Mouse (Mus musculus) cerebellum, adult 2 months (tissue): ENCODE measurements around the gene Gpr19. TPM values are rescaled to one million over a fixed set of nuclear protein-coding genes. Genes with fewer than 3 reads are reported as not detected.

ENCODE experiments used
- DNase-seq, 2 experiments: peaks; one replicate each; pipeline ENCODE4 v3.0.0; 2021
- H3K27ac ChIP-seq: fragments of 200-500 bp; 2 replicates; pipeline ENCODE4 v1.5.1; 2012; ENCODE audit warnings: low read length, control low read depth, inconsistent platforms; ENCODE audit not compliant: insufficient read depth
- H3K27me3 ChIP-seq: fragments of 200-500 bp; 2 replicates; pipeline ENCODE4 v1.6.1; 2012; ENCODE audit warnings: inconsistent platforms, mild to moderate bottlenecking, low read length, moderate library complexity; ENCODE audit not compliant: control insufficient read depth, insufficient read depth
- H3K4me1 ChIP-seq: fragments of 200-500 bp; 2 replicates; pipeline ENCODE4 v1.6.1; 2011; ENCODE audit warnings: low read length; ENCODE audit not compliant: control insufficient read depth, insufficient read depth
- H3K4me3 ChIP-seq: fragments of 200-500 bp; replicated peaks from 2 replicates; pipeline ENCODE3; 2011; ENCODE audit warnings: mild to moderate bottlenecking, low read depth, low read length, control low read depth; ENCODE audit not compliant: insufficient read depth
- CTCF ChIP-seq: fragments of 200-500 bp; IDR thresholded peaks from 2 replicates; pipeline ENCODE4 v1.5.1; 2011; ENCODE audit warnings: low read depth, mild to moderate bottlenecking, control low read depth, low read length, moderate library complexity, borderline replicate concordance; ENCODE audit not compliant: insufficient read depth
- POLR2A ChIP-seq: fragments of 200-500 bp; IDR thresholded peaks from 2 replicates; pipeline ENCODE4 v1.6.1; 2011; ENCODE audit warnings: low read length, control low read depth, borderline replicate concordance; ENCODE audit not compliant: insufficient read depth
- WGBS: fragments of 180-500 bp; shearing (Covaris S2); methylation state at CpG from one replicate; pipeline ENCODE4 v1.1.7; 2018; 5-methylcytosine and 5-hydroxymethylcytosine counted together
- polyA plus RNA-seq: library from polyadenylated mRNA; depleted of rRNA; stranded (reverse); fragments of >200 nt; gene quantifications from 2 replicates; pipeline ENCODE4 v1.2.3, GENCODE M21; 2012; rRNA removed

Gene Gpr19
- polyA plus RNA-seq = 30.5 and 32.5 TPM in 2 replicates

DNA sequence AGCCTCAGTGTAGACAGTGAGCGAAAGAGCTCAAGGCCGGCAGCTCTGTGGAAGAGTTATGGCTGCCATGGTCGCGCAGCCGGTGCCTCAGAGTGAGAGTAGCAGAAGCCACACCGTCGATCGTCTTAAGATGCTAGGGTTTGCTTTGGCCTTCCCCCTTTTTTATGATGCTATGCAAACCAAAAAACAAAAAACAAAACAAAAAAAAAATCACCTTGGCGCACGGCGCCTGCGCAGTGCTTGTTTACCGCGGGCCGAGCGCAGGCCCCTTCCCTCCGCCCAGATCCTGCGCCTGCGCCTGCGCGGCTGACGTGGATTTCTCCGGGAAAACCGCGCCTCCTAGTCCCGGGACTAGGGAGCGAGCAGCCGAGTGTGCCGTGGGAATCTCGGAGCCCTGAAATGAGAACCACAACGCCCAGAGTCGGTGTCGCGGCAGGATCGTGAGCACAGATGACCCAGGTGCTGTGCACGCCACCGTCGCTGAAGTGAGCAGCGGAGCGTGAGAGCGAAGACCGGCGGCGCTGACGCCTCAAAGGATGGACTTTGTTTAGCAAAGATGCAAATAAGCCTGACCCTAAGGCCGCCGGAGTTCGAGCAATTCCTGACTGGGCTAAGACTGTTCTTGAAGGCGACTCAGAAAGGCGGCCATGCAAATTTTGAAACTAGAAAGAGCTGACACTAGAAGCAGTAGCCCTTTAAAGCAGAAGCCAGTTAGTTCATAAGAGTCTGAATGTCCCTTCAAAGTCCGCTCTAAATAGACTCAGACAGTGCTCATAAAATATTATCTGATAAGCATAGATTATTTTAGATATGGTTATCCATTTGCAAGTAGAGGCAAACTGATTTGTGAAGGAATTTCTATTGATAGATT is at the start of gene Gpr19:
Gene Gpr19 (minus strand): TSS at position 484 of the 871 bp plus-strand sequence.
- H3K4me1 ChIP-seq = no peaks in the 10 kb centered on the region
- no peaks in the 10 kb centered on the region for H3K27me3 ChIP-seq
- under 1% methylated on average over 51 of the region's 51 CpGs for whole genome bisulfite sequencing
- peak within 1 kb of the TSS; percentile 98 for H3K27ac ChIP-seq
- H3K4me3 ChIP-seq = peak within 1 kb of the TSS; percentile 94
- peak; percentile 94 for DNase-seq
- TF ChIP-seq CTCF (no peak), POLR2A (peak; percentile 97)

DNA sequence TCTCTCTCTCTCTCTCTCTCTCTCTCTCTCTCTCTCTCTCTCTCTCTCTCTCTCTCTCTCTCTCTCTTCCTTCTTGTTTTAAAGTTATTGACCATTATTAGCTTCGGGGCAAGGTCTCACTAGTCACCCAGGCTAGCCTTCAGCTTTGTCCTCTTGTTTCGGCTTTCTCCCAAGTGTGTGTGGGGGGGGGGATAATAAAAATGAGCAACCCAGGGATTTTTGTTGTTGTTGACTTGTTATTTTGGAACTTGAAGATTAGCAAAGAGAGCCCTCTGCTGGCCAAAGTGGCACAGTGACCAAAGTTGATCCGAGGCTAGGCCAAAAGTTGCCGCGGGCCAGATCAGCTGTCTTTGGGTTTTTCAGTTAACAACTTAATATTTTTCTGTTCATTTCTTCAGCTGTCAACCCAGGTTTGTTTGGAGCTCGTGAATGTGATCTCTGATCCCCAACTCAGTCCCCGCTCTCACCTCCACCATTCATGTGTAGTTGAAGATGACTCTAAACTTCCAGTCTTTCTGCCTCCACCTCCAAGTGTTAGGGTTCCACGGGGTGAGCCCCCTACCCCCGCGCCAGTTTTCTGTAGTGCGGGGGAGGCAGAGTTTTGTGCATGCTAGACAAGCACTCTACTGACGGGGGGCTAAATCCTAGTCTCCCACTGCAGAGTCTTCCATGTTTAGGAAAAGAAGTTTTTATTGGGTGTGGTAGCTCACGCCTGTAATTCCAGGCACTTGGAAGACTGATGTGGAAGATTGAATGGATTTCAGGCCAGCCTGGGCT is 49.1 kb upstream of the Gpr19 start:
- peak; percentile 69; the same call in 1 of the 2 replicates for TF ChIP-seq CTCF
- TF ChIP-seq POLR2A = no peak
- no peaks in the 10 kb centered on the region for H3K4me1 ChIP-seq
- DNase-seq = peak; percentile 69 to 75
- H3K27ac ChIP-seq = no peak overlapping the region
- WGBS = 39% methylated on average over 13 of the region's 13 CpGs
- H3K4me3 ChIP-seq = no peak overlapping the region
- H3K27me3 ChIP-seq = no peaks in the 10 kb centered on the region

DNA sequence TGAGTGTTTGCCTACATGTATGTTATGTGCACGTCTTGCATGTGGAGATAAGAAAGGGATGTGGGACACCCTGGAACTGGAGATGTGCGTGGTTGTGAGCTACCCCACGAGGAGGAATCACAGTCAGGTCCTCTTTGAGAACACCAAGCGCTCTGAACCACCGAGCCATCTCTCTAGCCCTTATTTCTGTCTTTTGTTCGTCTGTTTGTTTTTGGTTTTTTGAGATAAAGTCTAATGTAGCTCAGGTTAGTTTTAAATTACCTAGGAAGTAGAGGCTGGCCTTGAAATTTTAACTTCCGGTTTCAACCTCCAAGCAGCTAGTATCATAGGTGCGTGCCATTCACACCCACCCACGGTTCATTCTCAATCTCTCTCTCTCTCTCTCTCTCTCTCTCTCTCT is 48.5 kb upstream of the Gpr19 start:
- no peaks in the 10 kb centered on the region for H3K27me3 ChIP-seq
- no peaks in the 10 kb centered on the region for H3K4me1 ChIP-seq
- WGBS = 76% methylated on average over 9 of the region's 9 CpGs
- no peak overlapping the region for H3K27ac ChIP-seq
- no peak for DNase-seq
- no peak overlapping the region for H3K4me3 ChIP-seq
- TF ChIP-seq POLR2A = no peak
- no peak for TF ChIP-seq CTCF

DNA sequence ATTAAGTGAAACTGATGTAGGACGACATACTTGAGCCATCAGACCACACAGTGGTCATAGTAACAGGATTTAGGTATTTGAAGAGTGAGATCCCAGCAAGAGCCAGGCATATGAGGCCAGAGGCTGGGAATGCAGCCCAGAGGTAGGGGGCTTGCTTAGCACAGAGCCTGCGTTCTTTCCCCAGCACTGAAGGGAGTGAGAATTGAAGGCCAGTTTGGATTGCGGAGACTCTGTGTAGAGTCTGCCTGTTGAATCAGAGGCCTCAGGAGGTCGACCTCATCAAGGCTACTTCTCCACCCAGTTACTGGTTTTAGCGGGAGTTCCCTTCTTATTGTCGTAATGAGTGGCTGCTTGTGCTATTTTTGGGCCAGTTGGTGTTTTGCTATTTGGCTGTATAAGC is 47.7 kb upstream of the Gpr19 start:
- TF ChIP-seq POLR2A = no peak
- no peak for TF ChIP-seq CTCF
- no peak overlapping the region for H3K4me3 ChIP-seq
- DNase-seq = no peak
- H3K27ac ChIP-seq = no peak overlapping the region
- no peaks in the 10 kb centered on the region for H3K4me1 ChIP-seq
- H3K27me3 ChIP-seq = no peaks in the 10 kb centered on the region
- 63% methylated on average over 6 of the region's 6 CpGs for WGBS

DNA sequence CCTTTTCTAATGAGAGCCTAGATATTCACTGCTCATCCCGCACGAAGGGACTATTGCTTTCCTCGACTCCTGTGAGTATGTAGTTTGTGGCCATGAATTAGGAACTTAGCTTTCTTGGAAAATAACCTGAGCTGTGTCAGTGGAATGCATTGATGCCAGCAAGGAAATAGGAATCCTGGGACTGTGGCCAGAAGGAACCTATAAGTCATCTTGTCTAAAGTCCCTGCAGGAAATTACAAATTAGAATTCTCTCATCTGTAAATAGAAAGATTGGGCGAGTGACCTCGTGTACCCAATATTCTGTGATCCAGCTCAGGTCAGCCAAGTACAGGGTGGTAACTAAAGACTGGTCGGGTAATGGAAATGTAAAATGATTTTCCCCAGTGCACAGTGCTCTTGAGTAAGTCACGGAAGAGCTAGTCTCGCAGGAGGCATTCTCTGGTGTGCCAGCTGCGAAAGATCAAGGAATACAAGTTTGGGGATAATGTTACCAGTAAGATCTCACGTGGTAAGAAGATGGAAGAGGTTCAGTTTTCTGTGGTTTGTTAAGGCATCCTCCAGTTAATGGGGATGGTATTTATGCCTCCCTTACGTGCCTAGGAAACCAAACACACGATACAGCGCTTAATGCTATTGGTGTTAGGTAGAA is 45.5 kb upstream of the Gpr19 start:
- no peak for TF ChIP-seq CTCF
- no peak for TF ChIP-seq POLR2A
- H3K4me3 ChIP-seq = no peak overlapping the region
- H3K4me1 ChIP-seq = no peaks in the 10 kb centered on the region
- H3K27me3 ChIP-seq = no peaks in the 10 kb centered on the region
- no peak for DNase-seq
- H3K27ac ChIP-seq = no peak overlapping the region
- WGBS = 87% methylated on average over 13 of the region's 13 CpGs

DNA sequence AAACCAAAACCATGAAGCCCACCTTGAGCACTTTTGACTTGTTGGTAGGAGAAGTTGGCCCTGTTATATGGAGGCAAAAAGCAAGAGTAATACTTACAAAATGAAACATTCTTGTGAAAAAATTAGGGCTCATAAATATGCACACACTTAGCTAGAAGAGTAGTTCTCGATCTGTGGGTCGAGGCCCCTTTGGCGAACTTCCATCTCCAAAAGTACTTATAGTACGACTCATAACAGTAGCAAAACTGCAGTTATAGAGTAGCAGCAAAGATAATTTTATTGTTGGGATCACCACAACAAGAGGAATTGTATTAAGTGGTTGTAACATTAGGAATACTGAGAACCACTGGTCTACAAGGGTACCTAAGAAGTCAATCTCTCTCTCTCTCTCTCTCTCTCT is 41.4 kb upstream of the Gpr19 start:
- H3K27ac ChIP-seq = no peak overlapping the region
- no peaks in the 10 kb centered on the region for H3K27me3 ChIP-seq
- DNase-seq = no peak
- H3K4me3 ChIP-seq = no peak overlapping the region
- WGBS = 85% methylated on average over 4 of the region's 4 CpGs
- no peaks in the 10 kb centered on the region for H3K4me1 ChIP-seq
- no peak for TF ChIP-seq CTCF
- TF ChIP-seq POLR2A = no peak

DNA sequence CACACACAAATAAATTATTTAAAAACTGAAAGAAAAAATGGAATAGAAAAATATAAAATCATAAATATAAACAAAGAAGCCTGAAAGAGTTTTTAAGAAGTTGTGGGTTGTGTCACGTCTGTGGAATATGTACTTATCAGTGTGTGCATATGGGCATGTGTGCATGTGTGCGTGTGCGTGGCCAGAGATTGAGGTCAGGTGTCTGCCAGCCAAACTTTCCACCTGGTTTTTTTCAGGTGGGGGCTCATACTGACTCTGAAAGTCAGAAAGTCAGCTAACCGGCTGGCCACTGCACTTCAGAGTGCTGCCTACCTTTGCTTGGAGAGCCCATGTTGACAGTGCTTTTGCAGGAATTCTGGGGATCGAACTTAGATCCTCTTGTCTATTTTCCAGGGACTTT is 35.9 kb upstream of the Gpr19 start:
- H3K4me3 ChIP-seq = no peak overlapping the region
- H3K27me3 ChIP-seq = no peaks in the 10 kb centered on the region
- WGBS = 94% methylated on average over 5 of the region's 5 CpGs
- no peak for TF ChIP-seq CTCF
- TF ChIP-seq POLR2A = no peak
- no peak overlapping the region for H3K27ac ChIP-seq
- no peaks in the 10 kb centered on the region for H3K4me1 ChIP-seq
- no peak for DNase-seq

DNA sequence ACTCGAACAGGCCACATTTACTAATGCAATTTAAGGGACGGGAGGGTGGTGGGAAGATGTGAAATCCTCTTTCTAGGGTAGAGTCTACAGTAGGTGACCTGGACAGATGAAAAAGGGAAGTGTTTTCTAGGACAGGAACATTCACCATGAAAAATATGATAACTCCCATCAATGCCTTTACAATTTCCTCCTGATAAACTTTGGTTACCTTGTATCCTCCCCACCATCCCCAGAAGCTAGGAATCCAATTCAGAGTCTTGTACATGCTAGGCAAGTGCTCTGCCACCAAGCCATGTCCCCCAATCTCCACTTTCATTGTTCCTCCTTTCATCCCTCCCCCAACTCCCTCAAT is 34.8 kb upstream of the Gpr19 start:
- H3K4me1 ChIP-seq = no peaks in the 10 kb centered on the region
- H3K27me3 ChIP-seq = no peaks in the 10 kb centered on the region
- TF ChIP-seq CTCF (no peak), POLR2A (no peak)
- DNase-seq = no peak
- 52% methylated on average over 2 of the region's 2 CpGs for WGBS
- H3K4me3 ChIP-seq = no peak overlapping the region
- H3K27ac ChIP-seq = no peak overlapping the region
